Mouse (Mus musculus) heart, adult 11 months (tissue): ENCODE results near the gene Jkamp.

Experiments used
- DNase-seq: peaks from one replicate; pipeline ENCODE4 v3.0.0; 2022

Jkamp gene

DNA sequence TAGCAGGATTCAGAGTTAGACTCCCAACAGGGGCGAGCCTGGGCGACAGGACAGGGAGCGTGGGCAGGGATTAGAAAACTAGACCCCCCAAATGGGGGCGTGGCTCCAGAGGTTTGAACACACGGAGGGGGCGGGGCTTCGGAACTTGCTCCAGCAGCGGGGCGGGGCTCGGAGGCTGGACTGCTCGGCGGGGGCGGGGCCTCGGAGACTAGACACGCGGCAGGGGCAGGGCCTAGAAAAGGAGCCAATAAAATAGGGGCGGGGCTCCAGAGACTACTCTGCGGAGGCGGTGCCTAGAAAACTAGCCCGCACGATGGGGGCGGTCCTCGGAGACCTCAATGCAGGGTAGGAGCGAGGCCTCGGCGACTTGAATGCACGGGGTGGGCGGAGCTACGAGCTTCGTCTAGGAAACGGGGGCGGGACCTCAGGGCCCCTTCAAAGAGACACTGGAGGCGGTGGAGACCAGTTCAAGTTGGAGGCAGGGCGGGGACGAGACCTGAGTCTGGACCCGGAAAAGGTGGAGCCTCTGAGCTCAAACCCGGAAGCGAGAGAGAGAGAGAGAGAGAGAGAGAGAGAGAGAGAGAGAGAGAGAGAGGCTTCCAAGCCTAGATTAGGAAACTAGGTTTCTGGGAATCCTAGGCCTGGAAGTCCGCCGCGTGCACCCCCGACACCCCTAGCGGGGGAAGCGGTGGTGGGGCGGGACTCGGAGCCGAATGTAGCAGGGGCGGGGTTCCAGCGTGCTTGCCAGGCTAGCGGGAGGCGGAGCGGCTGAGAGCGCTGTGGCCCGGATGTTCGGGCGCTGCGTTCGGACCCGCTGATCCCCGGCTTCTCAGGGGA, at the start of gene Jkamp, which contains the start of gene L3hypdh:
Jkamp (plus strand) TSS at position 261 of the 837 bp plus-strand sequence.
L3hypdh (minus strand) TSS at position 111 of the 837 bp plus-strand sequence.
- peak; percentile 100 for DNase-seq

DNA sequence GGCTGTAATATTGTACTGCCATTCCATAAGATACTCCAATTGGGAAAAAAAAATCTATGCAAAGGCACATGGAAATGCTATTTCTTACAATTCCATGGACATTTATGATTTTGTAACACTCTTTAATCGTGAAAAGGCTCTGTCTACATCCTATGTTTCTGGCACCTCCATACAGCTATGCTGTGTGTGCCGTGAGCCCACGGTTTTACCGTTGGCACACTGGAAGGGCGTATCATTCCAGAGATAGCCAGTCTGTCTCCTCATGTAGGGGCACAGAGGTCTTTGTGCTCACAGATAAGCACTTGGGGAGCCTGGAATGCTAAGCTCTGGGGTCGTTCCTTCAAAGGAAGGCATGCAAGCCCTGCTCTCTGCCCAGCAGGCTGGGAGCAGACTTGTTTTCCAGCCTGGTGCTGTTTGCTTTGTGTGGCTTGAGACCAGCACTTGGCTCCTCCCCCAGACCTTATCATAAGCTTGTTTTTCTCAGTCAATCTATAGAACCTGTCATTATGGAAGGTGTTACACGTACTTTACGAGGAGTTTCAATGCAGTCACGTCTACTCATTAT, 49.2 kb upstream of the Jkamp start:
- DNase-seq: peak; percentile 50

DNA sequence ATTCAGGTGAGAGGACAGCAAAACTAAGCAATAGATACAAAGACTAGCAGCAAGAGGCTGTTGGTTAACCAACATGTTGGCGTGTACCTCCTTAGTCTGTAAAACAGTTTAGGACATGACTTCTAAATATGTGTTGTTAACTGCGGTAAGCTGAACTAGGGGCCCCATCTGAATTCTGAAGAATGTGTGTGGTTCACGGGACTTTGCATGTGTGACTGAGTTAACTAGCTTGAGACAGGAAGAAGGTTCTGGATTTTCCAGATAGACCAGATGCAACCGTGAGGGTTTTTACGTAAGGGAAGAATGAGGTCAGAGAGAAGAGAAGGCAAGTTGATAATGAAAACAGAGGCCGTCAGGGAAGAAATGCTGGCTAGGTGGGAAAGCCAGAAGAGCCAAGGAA, 48.3 kb upstream of the Jkamp start:
- DNase-seq: peak; percentile 40

DNA sequence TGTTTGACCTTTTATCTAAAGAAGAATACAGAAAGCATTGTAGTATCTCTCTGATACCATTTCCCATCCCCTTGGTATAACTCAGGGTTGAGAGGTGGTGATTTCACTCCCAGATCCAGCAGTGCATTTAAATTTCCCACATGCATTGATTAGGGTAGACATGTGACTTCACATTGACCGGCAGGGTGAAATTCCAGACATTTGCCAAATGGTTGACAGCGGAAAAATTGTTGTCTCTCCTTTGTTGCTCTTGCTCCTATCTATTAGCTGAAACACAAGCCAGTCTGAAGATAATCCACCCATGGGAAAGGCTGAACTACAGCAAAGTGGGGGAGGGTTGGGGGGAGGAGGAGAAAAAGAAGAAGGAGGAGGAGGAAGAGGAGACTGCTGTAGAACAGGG, 46.5 kb upstream of the Jkamp start:
- DNase-seq: peak; percentile 68

DNA sequence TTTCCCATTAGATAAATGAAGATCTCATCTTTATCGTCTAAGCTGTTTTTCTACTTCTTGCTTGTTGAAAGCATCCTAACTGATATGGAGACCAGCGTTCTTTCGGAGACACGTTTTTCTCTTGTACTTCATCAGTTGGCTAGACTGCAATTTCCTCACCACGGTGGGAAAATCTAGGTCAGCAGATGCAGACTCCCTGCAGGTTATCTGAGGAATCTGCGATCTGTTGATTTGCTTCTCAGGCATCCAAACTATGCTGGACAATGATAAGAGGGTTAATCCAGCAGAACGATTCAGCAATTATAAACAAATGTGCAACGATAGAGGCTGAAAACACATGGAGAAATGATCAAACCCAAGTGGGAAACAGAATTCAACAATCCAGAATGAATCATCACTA, 45.9 kb upstream of the Jkamp start:
- no peak for DNase-seq

DNA sequence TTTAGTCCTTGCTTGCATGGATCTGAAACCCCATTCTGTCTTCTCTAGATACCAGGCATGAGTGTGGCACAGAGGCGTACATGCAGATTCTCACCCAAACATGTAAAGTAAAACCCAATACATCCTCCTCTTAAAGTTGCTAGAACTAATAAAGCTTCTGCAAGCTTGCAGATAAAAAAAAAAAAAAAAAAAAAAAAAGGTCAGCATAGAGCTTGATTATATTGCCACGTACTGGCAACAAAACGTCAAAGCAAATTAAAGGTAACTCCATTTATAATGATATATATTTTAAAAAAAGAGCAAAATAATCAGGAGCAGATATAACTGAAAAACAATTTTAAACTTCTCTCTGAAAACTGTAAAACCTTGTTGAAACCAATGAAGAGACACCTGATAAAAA, 44.2 kb upstream of the Jkamp start:
- DNase-seq: no peak

DNA sequence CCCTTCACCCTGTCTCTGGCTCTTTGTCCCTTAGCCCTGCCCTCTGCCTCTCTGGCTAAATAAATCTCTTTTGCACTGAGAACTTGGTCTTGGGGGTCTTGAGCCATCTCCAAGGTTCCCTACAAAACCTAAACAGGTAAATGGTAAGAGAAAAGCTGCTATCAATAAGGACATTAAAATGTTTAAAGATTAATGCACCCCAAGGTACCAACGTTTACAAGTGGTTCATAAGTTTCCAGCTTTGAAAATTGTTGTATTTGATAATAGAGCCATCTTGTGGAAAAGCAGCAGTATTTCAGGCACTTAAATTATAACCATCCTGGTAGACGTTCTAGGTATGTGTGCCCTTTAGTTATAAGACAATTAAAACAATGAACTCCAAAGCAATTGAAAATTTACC, 37.9 kb upstream of the Jkamp start:
- peak; percentile 59 for DNase-seq

DNA sequence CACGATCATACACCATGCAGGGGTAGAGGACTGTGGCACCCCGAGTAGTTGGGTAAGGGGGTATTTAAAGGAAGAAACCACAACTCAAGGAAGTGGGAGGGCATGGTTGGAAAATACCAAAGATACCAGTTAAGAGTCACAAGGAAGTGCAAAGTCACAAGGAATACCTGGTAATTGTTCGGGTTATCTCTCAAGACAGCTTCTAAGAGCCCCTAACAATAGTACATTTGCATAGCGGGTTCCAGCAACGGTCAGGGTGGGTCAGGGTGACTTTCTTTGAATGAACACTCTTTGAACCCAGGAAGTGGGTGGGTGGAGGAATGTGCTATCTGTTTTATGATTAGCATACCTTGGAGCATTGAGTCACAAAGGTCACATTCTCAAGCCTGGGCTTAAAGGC, 35.2 kb upstream of the Jkamp start:
- DNase-seq: peak; percentile 82

DNA sequence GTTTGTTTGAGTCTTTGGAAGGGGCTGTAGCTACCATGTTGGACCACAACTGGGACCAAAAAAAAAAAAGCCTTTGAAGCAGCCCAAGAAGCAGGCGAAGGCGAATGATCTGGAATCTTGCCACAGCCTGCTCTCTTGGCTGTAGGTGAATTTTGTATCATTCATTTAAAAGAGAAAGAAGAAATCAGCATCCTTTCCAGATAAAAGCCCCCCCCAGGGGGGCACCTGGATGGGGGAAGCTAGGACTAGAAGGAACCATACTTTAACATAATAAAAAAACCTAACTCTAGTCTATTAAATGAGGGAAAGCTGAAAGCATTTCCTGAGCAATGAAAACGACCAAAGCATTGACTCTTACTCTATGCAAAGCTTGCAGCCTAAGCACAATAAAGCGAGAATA, 34.6 kb upstream of the Jkamp start:
- DNase-seq: no peak

DNA sequence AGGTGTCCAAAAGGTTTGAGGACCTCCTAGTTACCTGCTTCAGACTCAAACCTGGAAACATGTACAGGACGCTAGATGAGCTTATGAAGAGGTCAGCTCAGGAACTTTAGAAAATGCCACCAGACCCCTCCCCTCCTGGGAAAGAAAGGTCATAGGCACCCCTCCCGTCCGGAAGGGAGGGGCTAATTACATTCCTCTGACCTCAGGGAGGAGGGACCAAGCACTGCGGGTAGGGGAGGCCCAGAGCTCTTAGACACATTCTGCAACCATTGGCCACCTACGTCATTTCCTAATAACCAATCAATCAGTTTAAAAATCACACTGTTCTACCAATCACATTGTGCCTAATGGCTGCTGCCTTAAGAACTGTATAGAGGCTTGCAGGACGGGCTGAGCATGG, 32.8 kb upstream of the Jkamp start:
- DNase-seq: peak; percentile 58

DNA sequence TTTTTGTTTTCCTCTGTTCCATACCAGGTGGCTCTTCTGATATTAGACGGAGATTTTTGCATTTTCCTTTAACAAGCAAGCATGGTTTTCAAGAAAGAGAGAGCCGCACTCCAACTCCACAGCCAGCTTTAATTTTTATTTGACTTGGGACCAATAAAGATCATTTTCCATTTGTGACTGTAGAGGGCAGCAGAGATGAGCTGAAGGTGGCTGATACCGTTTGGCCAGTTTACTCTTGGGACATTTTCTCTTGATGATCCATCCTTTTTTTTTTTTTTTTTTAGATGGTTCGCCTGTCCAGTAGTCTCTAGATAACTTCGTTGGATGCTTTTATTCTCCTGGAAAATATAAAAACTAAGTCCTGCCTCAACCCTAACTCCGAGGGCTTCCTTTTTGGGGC, 32.1 kb upstream of the Jkamp start:
- peak; percentile 11 for DNase-seq

DNA sequence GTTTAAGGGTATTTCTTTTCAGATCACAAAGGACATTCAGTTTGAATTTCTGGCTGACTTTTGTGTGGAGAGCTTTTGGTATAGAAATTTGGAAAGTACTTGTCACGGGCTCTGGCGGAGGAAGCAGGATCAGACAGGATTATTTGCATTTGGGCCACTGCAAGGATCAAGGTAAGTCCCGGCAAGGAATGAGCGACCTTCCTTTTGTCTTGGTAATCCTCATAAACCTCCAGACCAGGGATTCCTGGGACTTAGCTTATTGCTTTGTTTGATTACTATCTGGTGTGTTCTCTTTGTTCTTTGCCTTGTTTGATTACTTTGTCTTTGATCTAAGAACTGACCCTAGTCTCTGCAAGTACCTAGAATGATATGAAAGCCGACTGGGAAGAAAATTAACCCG, 31.5 kb upstream of the Jkamp start:
- DNase-seq: peak; percentile 70

DNA sequence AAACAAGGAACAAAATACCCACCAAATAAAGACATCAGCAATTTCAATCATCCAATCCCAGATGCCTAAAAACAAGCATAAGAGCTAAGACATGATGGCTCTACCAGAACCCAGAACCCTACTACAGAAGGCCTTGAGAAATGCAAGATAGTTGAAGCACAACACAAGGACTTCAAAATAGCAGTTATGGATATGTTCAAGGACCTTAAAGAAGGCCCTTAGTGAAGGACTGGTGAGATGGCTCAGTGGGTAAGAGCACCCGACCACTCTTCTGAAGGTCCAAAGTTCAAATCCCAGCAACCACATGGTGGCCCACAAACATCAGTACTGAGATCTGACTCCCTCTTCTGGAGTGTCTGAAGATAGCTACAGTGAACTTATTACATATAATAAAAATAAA, 27.6 kb upstream of the Jkamp start:
- peak; percentile 10 for DNase-seq

DNA sequence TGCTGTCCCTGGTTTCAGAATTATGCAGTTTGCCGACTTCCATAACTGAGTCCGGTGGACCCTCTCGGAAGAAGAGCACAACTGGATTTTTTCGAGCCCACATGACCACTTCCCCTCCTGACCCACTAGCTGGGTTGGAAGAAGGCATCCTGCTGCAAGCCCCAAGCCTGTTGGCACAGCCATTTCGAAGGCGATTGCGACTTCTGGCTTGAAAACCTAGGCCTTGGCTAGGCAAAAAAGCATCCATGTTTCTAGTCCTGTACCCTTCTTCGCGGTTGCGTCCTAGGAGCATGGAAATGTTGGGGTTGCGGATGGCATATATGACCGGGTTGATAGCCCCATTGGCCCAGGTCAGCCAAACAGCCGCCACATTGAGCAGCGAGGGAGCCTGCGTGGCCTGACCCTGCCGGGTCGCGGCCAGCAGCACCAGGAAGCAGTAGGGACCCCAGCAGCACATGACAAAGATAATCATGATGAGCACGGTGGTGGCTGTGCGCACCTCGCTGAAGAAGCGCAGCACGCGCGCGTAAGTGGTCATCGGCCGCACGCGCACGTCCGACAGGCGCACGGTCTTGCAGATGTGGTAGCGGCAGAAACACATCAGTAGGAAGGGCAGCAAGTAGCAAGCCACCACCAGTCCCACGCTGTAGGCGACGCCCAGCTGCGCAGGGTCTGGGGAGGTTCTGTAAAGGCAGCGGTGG, 15.6 kb upstream of the Jkamp start:
- DNase-seq: no peak

DNA sequence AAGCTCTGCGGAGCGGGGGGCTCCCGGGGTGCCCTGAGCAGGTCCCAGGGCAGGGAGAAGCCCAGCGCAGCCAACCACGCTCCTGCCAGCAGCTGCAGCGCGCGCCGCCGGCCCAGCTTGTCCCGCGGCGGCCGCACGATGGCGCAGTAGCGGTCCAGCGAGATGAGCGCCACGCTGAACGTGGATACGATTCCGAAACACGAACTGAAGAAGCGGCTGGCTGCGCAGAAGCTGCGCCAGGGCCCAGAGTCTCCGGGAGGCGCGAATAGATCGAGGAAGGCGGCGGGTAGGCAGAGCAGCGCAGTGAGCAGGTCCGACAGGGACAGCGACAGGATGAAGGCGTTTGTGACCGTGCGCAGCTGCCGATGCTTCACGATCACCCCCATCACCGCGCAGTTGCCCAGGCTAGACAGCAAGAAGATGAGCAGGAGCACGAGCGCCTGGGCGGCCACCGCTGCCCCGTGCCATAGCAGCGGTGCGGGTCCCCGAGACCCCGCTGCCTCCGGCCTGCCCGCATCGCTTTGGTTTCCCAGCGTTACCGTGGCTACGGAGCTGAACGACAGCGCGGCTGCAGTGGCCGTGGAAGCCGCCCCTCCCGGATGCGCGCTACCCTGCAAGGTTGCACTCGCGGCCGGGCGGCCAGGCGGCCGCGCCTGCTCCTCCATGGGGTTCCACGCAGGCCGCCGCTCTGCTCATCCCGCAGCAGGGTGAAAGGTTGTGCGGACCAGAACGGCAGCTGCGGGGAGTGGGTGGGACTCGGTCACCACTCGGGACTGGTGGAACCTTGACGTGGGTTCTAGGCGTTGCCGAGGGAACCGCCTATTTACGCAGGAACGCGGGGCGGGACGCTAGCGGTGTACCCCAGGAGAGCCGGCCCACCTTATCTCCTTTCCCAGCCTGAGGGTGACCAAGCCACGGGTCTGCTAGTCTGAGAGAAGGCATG, 14.8 kb upstream of the Jkamp start, which contains the start of gene Gpr135:
Gpr135 (minus strand) TSS at position 799 of the 943 bp plus-strand sequence.
- peak; percentile 98 for DNase-seq

DNA sequence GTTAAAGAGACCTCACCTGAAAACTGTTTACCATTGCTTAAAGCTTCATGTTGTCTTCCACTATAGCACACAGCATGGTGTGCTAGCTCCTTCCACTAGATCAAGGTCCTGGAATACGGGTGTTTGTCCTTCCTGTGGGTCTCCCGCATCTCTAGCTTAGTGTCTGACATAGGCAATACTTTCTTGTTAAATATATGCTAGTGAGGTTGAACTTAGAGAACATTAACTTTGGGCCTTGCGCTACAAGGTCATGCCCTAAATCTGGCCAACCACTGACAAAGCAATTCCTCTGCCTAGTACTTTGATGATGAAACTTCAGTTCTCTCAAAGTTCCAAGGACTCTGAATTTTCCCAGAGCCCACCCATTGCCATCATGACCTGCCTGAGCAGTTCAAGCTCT, 7.1 kb upstream of the Jkamp start:
- no peak for DNase-seq

DNA sequence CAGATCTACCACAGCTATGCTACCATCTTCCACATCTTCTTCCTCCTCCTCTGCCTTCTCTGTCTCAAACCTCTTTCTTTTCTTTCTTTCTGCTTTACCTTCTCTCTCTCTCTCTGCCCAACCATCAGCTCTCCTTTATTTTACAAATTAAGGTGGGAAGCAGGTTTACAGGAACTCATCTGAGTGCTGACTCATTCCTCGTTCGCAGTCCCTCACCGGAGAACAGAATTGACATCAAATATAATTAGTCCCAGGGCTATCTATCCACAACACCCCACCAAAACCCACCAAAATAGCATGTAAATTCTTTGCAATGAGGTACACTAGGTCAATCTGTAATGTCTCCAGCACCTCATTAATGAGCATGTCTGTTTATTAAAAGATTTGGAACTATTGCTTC, 3.4 kb upstream of the Jkamp start:
- peak; percentile 33 for DNase-seq

DNA sequence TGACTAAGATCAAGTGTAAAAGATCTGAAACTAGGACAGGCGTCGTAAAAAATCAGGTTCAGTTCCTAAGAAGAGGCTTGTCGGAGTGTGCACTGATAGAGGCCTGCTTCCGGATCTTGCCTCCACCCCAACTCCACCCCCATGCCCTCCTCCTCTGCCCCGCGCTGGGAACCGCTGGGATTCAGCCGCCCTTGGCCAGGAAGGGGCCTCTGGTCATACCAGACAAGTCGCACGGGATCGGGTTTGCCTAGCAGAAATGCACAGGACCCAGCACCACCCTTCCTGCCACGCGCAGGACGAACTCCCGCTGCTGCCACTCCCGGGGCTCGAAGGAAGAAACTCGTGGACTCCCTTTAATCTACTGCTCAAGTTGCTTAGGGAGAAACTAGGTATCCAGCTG, 3.0 kb upstream of the Jkamp start:
- peak; percentile 88 for DNase-seq

DNA sequence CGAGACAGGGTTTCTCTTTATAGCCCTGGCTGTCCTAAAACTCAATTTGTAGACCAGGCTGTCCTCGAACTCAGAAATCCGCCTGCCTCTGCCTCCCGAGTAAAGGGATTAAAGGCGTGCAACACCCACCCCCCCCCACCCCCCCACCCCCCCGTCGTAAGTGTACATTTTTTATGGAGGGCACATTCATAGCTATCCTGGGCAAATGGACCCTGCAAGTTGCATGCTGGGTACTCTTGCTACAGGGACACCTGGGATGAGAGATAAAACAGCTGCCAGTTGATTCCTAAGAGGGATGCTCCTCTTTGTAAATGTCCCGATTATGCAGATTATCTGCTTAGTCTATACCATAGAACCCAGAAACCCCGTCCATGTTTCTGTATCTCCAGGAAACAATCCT, 2.1 kb upstream of the Jkamp start:
- DNase-seq: peak; percentile 71

DNA sequence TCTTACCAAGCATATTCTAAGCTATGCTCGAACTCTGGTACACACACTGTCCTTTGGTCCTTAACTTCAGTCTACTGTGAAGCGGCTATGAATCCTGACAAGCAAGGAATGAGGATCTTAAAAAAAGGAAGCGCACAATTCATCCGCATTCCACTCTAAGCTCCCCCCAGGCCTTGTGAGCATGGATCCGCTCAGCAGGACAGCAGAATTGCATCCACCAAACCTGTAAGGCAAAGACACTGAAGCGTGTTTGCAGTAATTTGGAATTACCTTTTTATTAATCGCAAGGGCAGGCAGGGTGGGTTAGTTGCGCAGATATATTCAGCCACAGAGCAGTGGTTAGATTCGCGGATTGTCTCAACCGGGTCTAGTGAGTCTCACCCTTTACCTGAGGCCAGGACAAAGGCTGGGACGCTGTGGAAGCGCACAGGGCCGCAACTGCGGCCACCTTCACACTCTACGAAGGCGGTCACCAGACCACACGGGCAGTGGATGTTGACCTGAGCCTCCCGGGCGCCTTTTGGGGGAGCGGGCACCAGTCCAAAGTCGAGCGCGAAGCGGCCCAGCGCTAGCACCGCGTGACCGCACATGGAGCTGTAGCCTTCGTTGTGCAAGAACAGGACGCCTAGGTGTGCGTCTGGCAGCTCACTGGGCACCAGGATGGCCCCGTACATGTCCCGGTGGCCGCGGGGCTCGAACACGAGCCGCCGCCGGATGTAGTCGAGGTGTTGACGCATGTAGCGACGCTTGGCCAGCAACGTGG, 947 bp upstream of the Jkamp start:
- DNase-seq: no peak

DNA sequence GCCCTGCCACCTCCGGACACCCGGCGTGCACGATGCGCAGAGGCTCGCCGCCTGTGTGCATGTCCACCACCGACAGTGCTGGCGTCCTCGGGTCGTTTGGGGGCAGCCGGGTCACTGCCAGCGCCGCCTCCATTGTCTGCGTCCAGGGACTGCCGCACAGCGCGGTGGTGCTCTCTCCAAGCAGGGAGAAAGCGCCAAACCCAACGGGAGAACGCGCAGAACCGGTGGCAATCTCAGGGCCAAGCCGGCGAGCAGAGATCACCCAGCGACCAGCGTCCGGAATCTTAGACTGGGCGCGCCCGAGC, 413 bp upstream of the Jkamp start:
- DNase-seq: no peak

DNA sequence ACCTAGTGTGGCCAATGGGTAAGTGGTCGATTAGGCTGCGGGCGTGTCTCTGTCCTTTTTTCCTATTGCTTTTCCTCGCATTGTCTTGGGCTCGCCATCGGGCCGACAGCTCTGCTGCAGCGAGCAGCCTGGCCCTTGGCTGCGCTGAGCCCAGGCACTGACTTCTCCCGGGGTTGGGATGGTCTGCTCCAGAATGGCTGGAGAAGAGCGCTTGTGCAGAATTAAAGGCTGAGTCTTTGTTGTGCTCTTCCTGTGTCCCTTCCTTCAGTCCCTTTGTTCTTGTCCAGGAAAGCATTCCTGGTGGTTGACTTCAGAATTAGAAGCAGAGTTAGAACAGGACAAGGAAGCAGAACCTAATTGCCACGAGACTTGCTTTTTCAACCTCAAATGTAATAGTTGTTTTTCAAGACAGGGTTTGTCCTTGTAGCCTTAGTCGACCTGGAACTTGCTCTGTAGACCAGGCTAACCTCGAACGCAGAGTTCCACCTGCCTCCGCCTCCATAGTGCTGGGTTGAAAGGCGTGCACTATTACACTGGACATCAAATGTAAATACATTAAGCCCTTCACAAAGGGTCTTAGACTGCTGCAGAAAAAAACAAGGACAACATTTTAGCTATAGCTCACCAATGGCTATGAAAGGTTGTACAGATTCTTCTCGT, 907 bp downstream of the Jkamp start:
- DNase-seq: peak; percentile 91
